Mouse (Mus musculus): Measurements from ENCODE around the gene Sergef.

Gene Sergef

DNA sequence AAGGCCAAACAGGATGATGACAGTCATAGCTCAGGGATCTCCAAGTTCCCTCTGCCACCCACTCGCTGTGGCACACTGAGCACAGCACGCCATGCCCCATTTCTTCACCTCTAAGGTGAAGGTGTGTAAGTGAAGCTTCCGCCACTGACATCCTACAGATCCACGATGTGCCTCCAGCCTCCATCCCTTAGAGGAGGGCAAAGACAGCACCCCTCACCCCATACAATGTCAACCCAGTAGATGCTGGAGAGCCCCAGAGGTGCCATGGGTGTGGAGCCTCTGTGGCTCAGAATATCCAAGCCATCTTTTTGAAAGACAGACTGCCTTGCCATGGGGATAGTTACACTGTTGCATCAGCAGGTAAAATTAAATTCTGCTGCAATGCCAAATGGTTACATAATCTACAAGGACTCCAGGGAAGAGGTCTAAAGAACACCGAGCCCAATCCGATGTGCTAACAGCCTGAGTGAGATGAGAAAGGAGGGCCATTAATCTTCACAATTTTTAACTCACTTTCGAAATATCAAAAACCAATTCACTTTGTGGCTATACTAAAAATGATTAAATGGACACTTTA is 23.1 kb downstream of the Sergef start:
- no peak for DNase-seq (ENCODE audit: low read depth, low spot score)

DNA sequence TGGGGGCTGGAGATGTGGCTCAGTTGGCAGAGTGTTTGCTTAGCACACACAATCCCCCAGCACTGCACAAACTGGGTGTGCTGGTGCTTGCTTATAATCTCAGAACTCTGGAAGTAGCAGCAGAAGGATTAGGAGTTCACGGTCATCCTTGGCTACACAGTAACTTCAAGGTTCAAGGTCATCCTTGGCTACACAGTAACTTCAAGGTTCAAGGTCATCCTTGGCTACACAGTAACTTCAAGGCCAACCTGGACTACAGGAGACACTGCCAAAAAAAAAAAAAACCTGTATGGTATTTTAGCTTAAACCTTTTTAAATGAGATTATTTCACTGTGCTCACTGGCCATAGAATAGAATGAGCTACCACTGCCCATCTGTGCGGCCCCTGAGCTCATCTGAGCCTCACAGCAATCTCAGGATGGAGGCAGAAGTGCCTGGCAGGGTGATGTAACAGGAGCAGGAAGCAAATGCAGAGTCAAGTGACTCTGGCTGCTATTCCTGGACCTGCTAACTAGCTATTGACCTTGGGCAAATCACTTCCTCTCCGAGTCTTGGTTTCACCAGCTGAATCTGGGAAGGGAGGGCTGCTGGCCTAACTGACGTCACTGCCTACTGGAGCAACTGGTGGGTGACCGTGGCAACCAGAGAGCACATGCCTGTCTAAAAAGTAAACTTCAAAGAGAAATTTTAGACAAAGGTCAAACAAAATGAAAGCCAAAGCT is 24.2 kb downstream of the Sergef start:
- no peak for DNase-seq (ENCODE audit: low read depth, low spot score)

DNA sequence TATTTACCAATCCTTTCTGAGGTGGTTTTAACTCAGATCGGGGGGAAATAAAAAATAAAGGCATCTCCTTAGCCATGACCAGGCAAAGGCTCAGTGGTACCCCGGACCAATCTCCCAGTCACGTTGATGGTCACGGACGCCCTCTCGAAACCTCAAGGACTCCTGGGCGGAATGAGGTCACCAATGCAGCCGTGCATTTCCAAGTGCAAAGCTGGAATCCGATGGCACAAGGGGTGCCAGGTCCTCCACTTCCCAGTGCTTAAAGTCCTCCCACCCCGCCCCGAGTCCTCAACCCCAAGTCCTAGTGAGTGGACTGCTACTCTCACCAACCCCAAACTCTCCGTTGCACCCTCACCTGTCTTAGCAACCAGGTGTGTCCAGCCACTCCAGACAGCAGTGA is 25.3 kb downstream of the Sergef start:
- DNase-seq (ENCODE audit: low read depth, low spot score) = no peak

DNA sequence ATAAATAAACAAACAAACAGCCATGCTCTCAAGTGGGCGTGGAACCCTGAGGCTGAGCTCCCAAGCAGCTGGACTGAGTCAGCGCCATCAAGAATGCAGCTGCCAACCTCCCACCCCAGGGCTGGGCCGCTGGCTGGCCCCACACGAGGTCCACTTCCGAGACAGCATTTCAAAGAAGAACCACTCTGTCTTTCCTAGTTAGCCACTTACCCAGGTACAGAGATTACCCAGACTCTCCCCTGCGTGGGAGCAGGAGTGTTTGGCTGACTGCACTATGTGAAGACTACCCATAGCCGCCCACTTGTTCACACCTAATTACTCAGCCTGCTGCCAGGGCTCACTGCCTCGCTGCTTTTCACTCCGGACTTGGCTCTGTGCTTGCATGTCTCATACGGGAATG is 26.5 kb downstream of the Sergef start:
- DNase-seq (ENCODE audit: low read depth, low spot score) = no peak

DNA sequence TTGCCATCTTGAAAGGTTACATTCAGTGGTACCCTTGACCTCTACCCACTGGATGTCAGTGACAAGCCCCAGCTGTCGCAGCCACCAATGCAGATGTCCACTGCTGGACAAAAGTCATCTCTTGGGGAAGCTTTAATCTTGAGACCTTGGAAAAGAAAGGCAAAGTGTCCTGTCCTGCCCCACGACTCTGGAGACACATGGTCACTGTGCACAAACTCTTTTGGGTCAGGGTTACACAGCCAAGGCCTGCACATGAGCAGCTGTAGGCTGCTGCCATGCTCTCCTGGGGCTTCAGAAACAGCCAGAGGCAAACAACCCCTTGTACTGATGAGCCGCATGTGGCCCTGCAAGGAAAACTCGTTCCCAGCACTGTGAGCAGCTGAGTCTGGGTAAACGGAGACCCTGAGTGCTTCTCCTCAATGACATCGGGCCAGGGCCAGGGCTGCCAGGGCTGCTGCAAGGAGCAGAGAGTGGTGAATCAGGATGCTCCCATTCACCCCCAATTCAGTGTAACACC is 27.1 kb downstream of the Sergef start:
- DNase-seq (ENCODE audit: low read depth, low spot score) = no peak

DNA sequence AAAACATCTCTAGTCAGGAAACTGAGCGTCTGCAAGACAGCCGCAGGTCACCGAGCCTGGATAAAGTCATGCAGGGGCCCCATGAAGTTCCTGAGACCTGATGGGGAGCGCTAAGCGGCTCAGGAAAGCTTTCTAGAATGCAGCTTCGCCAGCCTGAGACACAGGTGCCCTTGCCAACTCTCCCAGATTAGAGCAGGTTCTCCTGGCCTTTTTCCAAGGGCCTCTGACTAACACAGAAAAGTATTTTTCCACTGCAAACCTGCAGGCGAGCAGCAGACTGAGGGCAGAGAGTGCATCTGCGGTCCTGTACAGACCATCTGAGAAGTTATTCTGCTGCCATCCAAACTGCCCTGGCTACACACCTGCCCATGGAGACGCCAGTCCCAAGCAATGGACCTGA is 27.6 kb downstream of the Sergef start:
- DNase-seq (ENCODE audit: low read depth, low spot score) = no peak

DNA sequence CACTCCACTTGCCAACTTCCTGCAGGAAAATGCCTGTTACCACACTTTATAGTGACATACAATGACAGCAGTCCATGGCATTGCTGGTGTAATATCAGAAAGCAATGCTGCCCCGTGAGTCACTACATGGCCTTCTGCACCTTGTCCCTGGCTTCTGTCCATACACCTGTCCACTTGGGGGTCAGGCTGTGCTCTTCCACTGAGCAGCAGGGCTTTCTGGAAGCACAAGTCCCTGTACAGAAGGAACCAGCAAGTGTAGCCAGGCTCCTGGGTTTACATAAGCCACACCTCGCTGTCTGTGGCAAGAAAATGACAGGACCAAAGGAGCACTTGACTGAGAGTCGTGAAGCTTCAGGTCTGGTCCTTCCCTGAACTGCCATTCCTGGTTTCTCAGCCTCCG is 30.3 kb downstream of the Sergef start:
- no peak for DNase-seq (ENCODE audit: low read depth, low spot score)

DNA sequence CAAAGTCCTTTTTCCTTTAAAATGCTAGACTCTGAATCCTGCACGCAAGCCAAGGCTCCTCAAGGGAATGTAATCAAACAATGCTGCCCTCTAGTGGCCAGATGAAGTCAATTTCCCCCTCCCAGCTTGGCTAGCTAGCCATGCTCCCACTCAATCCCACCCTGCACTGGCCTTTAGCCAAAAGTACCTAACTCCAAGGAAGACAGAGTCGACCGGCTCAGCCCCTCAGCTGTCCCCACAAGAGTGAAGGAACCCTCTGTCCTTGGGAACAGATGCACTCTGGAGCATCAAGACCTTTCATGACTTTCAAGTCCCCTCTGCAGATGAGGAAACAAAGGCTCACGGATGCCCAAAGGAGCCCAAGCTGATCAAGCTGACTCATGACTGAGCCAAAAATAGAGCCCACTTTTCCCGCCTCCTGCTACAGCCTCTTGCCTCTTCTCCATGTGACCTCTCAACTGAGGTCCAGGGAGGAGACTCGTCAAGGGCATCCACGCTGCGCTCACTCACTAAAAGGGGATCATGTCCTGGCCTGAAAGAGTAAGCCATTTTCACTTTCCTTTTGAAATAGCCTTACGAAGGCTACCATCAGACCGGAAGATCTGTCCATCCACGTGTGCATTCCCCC is 32.1 kb downstream of the Sergef start:
- DNase-seq (ENCODE audit: low read depth, low spot score) = no peak

DNA sequence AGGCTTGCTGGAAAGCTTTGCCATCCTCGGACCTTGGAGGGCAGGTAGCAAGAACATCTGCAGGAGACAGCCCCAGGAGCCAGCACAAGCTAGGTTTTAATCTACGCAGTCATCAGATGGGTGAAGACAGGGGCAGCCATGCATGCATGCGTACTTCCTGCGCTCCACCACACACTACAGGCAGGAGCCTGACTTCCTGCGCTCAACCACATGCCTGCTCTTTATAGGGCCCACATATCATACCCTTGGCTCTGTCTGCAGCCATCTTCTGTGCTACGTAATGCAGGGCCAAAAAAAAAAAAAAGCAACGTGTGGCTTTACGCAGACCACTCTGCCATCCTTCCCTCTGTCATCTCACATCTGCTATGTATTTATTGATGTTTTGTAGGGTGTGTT is 32.6 kb downstream of the Sergef start:
- no peak for DNase-seq (ENCODE audit: low read depth, low spot score)

DNA sequence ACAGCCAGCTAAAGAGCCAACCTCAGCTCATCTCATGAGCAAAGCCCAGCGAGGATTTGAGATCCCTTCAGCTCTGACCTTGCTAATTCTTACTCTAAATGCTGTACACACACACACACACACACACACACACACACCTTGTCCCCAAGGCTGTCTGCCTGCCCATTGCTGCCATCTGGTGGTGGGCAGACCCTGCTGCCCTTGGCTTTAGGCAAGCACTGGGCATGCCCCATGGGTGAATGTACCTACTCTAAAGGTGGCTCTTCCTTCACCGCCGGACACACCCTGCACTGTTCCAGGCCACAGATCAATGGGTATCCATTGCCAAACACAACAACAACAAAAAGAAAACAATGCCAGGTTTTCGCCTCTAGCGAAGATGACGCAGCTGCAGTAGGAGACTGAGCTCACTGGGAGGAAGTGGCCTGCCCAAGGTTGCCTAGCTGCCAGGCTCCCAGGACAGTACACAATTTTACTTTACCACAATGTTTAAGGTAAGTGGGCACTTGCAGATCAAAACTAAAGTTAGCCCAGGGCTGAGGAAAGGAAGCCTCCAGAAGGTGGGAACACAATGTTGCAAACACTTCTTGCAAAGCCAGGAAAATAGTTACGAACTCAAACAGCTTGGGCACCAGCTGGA is 33.1 kb downstream of the Sergef start:
- no peak for DNase-seq (ENCODE audit: low read depth, low spot score)

DNA sequence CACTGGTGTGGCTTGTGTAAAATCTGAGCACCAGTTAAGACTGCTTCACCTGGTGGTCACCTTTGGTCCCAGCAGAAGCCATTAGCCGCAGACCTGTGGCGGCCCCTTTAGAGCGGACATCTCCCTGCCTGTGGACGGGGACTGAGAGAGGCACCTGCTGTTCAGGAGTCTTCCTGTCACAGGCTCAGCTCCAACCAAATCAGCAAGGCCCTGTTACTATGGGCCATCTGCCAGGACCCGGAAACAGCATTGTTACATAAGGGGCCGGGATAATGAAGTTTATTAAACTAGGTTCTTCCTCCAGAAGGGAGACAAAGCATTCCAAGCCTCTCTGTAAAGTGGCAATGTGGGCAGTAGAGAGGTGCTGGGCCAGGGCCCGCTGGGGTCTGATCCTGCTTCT is 36.6 kb downstream of the Sergef start:
- no peak for DNase-seq (ENCODE audit: low read depth, low spot score)

DNA sequence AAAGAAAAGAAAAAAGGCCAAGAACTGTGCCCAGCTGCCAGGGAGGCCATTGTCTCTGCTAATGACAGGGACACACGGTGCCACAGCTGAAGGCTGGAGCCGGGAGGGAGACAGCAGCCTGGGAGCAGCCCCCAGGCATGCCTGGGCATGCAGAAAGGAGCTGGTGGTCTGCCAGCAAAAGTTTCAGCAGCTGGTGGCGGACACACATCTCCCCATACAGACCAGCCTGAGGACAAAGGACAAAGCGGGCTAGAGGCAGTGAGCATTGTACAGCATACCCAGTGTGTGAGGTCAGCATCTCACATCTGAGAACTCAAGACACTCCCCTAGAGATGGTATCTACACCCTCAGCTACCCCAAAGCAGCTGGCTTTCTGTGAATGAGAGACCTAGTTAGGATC is 37.5 kb downstream of the Sergef start:
- DNase-seq (ENCODE audit: low read depth, low spot score) = no peak

DNA sequence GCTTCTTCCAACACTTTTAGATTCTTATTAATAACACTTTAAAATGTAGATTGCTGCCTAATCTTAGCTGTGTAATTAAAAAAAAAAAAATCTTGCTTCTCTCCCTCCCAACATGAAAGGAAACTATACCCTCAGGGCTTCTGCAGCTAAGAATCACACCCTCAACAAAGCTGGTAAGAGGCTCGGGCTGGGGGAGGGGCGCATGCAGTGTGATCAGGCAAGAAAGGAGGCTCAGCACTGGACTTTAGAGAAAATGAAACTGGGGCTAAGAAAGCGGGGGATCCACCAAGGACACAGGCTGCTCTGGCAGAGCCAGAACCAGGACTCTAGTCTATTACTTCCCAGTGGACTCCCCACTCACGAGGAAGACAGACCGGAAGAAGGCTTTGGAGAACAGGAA is 38.5 kb downstream of the Sergef start:
- DNase-seq (ENCODE audit: low read depth, low spot score) = no peak

DNA sequence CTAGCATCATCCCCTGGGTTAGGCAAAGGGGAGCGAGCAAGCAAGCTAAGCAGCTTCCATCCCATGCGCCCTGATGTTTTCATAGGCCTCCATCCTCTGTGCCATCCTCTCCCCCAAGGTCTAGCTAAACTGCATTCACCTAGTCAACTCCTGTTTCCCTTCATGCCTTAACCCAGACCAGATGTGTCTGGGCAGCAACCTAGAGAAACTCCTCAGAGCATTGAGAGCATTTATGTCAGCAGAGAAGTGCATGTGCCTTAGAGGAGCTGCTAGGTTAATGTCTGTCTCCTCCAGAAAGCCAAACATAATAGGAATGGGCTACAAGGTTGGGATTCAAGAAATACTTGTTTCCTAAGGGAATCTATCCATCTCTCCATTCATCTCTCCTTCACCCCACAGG is 42.6 kb downstream of the Sergef start:
- DNase-seq (ENCODE audit: low read depth, low spot score) = no peak

DNA sequence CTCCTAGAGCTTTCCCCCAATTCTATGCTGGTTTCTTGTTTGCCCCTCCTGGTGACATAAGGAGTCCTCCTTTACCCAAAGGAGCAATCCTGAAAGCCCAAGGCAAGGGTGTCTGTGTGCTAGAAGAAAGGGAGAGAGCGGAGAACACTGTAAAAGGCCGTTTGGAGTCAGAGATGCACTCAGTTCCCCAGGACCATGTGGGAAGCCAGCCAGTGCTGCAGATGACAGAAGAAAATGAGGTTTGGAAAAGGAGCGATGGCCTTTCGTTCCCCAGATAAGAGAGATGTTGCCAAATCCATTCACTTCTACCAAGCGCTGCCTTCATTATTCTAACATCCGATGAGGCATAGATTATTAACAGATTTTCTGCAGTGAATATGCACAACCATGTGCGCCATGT is 48.1 kb downstream of the Sergef start:
- DNase-seq (ENCODE audit: low read depth, low spot score) = no peak

DNA sequence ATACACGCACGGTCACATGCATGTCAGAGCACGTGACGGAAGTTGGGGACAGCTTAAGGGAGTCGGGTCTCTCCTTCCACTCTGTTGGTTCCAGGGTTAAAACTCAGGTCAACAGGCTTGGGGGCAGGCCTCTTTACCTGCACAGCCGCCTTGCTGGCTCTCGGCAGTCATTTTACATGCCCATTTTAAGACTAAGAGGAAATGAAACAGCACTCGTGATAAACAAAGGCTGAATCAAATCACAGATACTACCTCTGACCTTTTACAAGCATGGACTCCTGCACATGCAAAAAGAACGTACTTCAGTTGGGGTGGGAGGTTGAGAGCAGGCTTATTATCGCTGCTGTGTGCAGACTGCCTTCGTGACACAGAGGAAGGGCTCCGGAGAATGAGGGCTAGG is 50.4 kb downstream of the Sergef start:
- no peak for DNase-seq (ENCODE audit: low read depth, low spot score)

DNA sequence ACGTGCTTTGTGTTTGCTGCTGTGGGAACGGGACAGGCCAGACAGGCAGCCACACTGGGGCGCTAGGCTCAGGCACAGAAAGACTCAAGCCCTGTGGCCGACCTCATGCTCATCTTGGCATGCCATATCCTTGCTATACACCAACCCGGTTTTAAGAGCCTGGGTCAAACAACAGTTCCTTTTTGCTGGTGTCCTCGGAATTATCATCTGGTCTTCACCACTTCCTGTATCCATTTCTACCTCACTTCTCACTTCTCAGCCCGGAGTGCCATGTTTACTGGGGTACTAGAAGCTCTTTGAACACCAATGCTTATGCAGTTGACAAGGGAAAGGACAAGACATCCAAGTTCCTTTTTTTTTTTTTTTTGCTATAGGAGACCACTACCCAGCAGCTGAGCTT is 51.6 kb downstream of the Sergef start:
- no peak for DNase-seq (ENCODE audit: low read depth, low spot score)

DNA sequence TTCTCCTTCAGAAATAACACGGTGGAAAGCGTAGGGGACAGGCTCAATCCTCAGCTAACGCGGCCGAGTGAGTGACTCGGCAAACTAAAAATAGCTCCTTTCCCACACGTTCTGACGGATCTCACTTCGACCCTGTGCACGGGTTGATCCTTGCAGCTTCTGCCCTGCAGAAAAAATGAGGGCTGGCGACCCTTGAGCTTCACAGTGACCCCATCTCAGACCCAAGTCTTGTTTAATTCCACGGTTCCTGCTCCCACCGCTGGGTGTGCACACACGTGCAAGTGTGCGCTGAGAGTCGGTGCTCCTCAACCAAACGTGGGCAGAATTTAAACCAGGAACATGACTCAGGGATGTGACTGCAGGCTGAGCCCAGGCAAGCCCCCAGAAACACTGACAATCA is 52.1 kb downstream of the Sergef start:
- DNase-seq (ENCODE audit: low read depth, low spot score) = peak; percentile 58

DNA sequence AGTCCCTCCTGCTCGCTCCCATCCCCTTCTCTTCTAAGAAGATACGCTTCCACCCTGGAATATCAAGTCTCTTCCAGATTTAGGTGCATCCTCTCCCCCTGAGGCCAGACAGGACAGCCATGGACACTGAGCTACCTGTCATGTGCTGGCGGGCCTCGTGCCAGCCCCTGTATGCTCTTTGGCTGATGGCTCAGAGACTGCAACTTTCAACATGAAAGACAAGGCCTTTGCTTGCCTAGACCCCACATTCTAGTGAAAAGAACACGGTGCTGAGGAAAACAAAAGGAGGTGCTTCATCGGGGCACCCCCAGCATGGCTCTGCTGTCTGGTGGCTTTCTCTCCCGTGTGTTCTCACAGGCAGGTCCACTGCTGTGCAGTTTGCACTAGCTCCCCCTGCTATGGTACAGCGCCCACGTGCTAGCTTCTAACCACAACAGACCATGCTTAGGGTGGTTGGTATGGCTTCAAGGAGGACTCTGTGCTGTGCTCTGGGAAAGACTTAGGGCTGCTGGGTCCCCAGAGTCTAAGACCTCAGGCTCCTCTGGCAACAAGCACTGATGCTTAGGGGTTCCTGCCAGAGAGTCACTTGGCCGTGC is 52.9 kb downstream of the Sergef start:
- no peak for DNase-seq (ENCODE audit: low read depth, low spot score)

DNA sequence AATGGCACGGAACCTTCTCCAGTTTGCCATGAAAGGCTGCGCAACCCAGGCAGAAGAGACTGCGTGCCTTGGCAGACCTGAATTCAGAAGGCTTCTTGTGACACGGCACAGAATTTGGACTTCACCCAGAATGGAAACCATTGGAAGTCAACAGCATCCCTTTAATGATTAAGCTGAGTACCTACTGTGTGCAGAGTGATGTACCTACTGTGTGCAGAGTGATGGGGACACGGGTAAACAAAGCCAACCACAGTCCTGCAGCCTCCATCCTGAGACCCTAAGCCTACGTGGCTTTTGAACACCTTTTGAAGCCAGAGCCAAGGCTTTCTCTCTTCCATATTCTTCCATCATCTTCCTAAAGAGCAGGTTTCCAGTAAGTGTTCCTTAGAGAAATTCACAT is 56.9 kb downstream of the Sergef start:
- DNase-seq (ENCODE audit: low read depth, low spot score) = no peak

DNA sequence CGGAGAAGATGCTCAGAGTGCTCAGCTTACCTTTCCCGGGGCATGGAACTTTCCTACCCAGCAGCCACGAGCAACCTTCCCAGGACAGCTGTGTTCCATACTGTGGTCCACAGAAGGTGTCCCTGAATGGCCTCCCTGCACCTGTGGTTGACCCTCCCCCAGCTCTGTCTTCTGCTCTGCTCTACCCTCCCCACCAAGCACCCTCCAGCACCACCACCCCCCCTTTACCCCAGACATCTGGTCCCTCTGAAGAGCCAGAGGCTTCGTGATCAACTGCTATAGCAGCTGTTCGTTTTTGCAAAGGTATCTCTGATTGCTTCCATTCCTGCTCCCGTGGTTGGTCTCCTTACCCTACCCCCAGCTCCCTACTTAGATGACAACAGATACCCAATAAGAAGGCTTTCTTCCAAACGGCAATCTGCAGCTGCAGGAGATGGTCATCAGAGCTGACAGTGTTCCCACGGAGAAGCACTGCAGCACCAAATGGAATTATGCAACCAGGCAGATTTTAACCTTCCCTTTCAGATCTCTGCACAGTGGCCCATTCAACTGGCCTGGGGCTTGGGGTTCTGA is 58.2 kb downstream of the Sergef start:
- peak; percentile 58 for DNase-seq (ENCODE audit: low read depth, low spot score)

DNA sequence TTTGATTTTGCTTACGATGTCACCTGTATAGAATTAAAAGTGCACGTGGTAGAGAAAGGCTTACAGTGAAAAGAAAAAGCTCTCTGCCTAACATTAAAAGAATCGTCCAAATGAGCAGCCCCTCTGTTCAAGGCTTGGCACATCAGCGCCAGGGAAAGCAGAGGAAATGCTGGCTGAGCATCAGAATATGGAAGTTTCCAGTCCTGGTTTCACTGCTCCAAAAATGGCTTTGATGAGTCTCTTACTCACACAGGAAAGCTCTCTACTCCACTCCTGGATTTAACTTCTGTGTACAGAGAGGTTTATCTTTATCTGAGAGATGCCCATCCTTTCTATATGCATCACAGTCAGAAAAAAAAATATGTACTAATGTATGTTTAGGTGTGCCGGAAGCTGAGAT is 61.5 kb downstream of the Sergef start:
- DNase-seq (ENCODE audit: low read depth, low spot score) = no peak
